In genomic region chr13:9093316-9094155, GRCm38 (mm10) we compare ENCODE assay signal across 8 mouse cellular contexts. TPM values are rescaled to one million over a fixed set of nuclear protein-coding genes. Genes with fewer than 3 reads are reported as not detected.
DNase-seq lines count a peak whose midpoint lies in the region; ATAC-seq lines count a peak whose summit lies in the region.

Gene Larp4b, plus strand, starts transcription at chr13:9093881.

- no peaks in the 10 kb centered on the region for H3K9me3 ChIP-seq in hindbrain, embryonic 16.5 days (ENCODE audit: control insufficient read depth, low read length)

- H3K4me2 ChIP-seq in hindbrain, embryonic 16.5 days (ENCODE audit: low read length), result peak within 1 kb of the TSS; percentile 98

- H3K9ac ChIP-seq in hindbrain, embryonic 16.5 days (ENCODE audit: low read depth, low read length), result peak within 1 kb of the TSS; percentile 94

- ATAC-seq in hindbrain, embryonic 16.5 days, result peak; percentile 100

- peak within 1 kb of the TSS; percentile 92 for H3K27ac ChIP-seq in hindbrain, embryonic 16.5 days (ENCODE audit: low read depth, low read length)
- peak within 1 kb of the TSS; percentile 34 for H3K27ac ChIP-seq in macrophage

- no peaks in the 10 kb centered on the region for H3K27me3 ChIP-seq in hindbrain, embryonic 16.5 days (replicated peaks; ENCODE audit: control insufficient read depth, insufficient read depth, low read length)

- H3K4me1 ChIP-seq in hindbrain, embryonic 16.5 days (ENCODE audit: control insufficient read depth, insufficient read depth, low read depth, low read length), result peaks cover 14% of the 10 kb centered on the region

- H3K79me2 ChIP-seq in macrophage (ENCODE audit: inconsistent target), result peaks cover 44% of the 10 kb centered on the region

- H3K4me3 ChIP-seq in hindbrain, embryonic 16.5 days (ENCODE audit: low read length), result peak within 1 kb of the TSS; percentile 99
- peak within 1 kb of the TSS; percentile 61 for H3K4me3 ChIP-seq in macrophage (ENCODE audit: inconsistent target)

- WGBS in hindbrain, embryonic 16.5 days, result under 1% methylated on average over 73 of the region's 92 CpGs
- WGBS in macrophage (ENCODE audit: missing documents), result 1% methylated on average over 75 of the region's 92 CpGs

- peak; percentile 98 for DNase-seq in T-cell, adult 2 months (ENCODE audit: low spot score)
- DNase-seq in cerebellum, postnatal 36 days, result peak; percentile 90 to 97
- DNase-seq in gastrocnemius, adult 18-20 months (ENCODE audit: low spot score), result peak; percentile 98
- peak; percentile 94 to 97 for DNase-seq in left cerebral cortex, adult 18-20 months (ENCODE audit: low spot score in 2 of 2)
- peak; percentile 98 for DNase-seq in right cerebral cortex, adult 18-20 months
- DNase-seq in urinary bladder, postnatal 10 days (ENCODE audit: low spot score), result peak; percentile 93

- H3K36me3 ChIP-seq in hindbrain, embryonic 16.5 days (ENCODE audit: control insufficient read depth, insufficient read depth, low read length), result no peaks in the 10 kb centered on the region
- no peaks in the 10 kb centered on the region for H3K36me3 ChIP-seq in macrophage (ENCODE audit: inconsistent target)

RNA-seq across cellular contexts. Expression of gene Larp4b, which starts in this region (rescaled TPM):
- 10 to 100 TPM; 59.5 to 64.6 TPM for total RNA-seq in gastrocnemius, adult 18-20 months (2021)
- 35.0 and 39.2 TPM in 2 replicates for polyA plus RNA-seq in hindbrain, embryonic 16.5 days (2015; fragmentation: Nextera tagmentation; extraction: Ambion mirVana)
- total RNA-seq in left cerebral cortex, adult 18-20 months (2021), result 10 to 100 TPM; 69.3 to 73.4 TPM
- total RNA-seq in macrophage (2018; cell fraction: chromatin; rRNA removed), result 100 to 1,000 TPM in 25 of 26 experiments, 10 to 100 TPM in 1; 96.9 to 303 (median 117) TPM
- 100 to 1,000 TPM in 2 of 26 experiments, 10 to 100 TPM in 24; 64.8 to 124 (median 75.6) TPM for total RNA-seq in macrophage (2018; cell fraction: cytosol; rRNA removed)
- 100 to 1,000 TPM; 103 to 203 (median 134) TPM for total RNA-seq in macrophage (2018; cell fraction: nucleus; rRNA removed)
- 33.1 to 56.5 TPM (median 41.2 TPM) in 3 replicates for polyA plus RNA-seq in macrophage (2018)

Comparison
In these comparisons a context has a peak if more than half of its experiments do, and no peak if none do; other contexts are left out.
1. Peak in every context shown above with its lines: DNase-seq, ATAC-seq, H3K4me3 ChIP-seq and H3K27ac ChIP-seq.